Mouse (Mus musculus) right cerebral cortex, postnatal 4 days (tissue): ENCODE data around the gene Me3.
"Not testable (repeated sequence)": the region's sequence is repeated elsewhere in the genome, so short reads cannot be mapped to it uniquely, and the experiment has no call there.

ENCODE experiments used
- DNase-seq: peaks from one replicate; pipeline ENCODE4 v3.0.0-alpha.2; 2022

Me3 gene

DNA sequence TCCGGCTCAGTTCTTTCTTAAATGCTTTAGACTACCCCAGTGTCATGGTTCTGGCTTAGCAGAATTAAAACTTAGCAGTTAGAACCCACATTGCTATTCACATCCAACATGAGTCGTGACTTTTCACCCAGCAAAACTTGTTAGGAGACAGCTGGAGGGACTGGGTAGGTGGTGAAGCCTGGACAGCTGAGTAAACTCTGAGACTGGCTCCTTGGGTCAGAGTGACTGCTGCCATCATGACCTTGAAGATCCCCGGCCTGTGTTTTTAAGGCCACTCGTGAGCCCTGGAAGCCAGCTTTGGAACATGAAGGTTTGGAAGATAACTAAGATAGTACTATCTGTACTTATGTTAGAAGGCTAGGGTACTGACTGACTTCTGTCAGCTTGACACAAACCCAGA is 35.4 kb downstream of the Me3 start:
- no peak for DNase-seq

DNA sequence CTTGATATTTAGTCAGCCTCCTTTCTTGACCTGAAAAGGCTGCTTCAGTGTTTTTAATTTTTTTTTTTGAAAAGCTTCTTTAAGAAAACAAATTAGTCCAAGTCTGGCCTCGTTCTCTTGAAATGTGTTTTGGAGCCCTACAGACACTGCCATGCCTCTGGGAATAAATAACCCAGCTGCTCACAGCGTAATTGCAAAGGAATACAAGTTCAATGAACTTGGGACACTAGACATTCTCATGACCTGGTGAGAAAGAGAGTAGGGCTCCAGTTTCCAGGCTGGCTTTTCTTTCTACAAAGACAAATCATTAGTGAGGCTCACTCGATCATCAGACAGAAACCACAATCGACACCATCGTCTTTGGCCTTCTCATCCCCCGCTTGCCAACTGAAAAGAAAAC is 37.3 kb downstream of the Me3 start:
- DNase-seq = no peak

DNA sequence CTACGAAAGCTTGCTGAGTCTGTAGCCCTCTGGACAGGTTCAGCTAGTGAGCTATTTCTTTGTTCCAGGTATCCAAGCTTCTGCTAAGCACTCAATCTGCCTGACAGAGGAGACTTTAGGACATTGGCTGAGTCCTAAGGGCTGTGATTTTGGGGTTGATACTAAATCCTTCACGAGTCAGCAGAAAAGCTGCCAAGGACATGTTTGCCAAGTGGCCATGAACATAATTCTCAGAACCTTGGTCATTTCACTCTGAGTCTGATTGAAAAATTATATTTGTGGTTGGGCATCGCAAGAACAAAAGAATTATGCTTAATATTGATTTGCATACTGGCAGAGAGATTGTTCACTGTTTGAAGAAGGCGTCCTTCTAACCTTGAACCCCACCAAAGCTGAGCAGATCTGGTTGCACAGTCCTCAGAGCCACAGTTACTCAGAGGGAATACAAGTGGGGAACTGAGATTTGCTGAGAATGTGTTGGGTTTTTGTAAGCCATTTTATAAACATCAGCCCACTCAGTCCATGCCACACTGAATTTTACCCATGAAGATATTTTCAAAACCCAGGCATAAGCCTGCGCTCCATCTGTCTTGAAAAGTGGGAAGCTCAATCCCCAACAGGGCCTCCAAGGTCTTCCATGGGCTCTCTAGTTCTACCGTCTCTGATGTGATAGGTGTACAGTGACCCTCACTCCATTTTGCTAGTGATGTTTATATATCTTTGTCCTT is 39.1 kb downstream of the Me3 start:
- DNase-seq = no peak

DNA sequence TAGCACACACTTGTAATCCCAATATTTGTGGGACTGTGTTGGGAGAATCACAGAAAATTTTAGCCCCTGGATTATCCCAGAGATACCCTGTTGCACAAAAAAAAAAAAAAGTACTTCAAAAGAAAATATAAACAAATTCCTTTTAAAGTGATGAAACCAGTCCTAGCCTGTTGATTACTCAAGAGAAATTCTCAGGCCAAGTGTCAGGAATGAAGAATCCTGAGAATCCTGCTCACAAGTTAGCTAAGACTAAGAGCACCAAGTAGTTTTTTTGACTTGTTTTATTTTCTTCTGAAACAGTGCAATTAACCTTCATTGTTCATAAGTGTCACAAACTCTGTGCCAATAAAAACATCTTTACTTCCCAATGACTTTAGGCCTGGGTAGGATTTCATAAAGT is 44.0 kb downstream of the Me3 start:
- no peak for DNase-seq

DNA sequence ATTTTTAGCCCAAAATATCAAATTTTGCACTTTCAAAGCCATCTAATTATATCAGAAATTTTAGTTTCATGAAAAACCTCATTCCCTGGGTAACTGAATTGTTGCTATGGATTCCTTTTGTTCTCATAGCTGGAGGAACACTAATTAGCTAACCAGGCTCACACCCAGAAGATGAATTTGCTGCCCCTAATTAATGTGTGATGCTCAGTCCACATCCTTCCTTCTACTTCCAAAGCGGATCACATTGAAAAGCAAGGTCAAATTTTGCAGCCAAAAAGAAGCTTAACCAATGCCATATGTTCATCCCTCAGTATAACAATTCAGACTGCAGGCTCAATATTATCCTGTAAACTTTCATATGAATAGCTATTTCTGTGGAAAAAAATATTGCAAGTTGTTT is 45.7 kb downstream of the Me3 start:
- DNase-seq = no peak

DNA sequence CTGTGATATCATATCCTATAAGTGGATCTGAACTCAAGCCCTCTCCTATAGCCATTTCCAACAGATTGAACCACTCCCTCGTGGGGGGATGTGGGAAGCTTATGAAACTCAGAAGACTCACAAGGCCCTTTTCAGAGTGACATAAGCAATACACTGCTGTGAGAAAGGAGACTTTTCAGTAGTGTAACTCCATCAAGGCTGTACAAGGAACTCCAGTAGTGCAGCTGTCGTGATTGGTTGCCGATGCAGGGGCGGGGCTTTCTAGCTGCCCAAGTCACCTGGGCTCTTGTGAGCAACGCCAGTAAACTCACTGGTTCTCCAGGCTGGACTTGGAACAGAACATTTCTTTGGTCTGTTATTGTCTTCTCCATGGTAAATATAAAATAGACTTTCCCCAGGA is 46.5 kb downstream of the Me3 start:
- DNase-seq = no peak

DNA sequence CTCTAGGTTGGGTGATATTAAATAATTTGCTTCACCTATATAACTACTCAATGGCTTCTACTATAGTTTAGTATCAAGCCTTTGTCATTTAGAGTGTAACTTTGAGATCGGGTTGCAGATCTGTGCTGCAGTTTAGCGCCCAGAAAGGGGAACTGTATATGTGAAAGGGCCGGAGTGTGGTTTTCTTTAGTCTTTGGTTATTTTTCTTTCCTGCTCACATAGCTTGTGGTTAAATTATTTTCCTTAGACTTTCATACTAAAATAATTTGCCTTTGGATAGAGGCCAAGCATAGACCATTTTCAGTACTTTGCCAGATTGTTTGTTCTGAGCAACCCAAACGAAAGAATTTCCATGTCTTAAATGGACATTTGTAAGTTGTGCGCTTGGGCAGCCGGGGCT is 46.9 kb downstream of the Me3 start:
- DNase-seq = no peak

DNA sequence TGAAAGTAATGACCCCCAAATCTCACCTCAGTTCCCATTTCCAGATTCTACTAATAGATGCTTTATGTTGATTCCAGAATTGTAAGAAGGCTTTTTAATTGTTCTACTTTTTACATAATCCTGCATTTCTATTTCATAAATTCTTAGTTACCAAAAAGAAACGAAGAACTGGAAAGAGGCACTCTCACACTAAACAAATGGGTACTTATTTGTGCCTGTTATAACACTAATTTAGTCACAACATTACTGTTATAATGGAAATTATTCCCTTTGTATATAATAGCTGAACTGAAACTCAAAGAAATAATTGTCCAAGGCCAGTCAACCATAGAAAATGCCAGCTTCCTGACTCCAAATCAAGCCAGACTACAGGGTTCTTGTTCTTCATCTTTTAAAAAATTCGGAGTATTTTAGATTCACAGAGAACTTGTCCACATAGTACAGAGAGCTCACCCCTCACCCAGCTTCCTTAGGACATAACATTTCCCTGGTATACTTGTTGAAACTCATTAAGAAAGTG is 47.5 kb downstream of the Me3 start:
- DNase-seq = no peak

DNA sequence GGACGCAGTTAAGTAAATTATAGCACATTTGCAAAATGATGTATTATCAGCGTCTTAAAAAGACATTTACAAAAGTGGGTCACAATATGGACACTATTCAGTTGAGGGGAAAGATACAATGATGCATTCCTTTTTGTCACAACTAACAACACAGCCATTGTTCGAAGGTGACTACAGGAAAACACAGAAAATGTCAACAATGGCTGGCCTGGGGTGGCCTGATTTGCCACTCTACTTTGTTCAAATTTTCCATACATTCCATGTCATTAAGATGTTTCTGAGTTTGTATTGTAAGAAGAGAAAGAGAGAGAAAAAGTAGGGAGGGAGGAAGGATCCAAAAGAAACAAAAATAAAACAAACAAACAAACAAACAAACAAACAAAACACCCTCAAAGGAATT is 48.7 kb downstream of the Me3 start:
- no peak for DNase-seq

DNA sequence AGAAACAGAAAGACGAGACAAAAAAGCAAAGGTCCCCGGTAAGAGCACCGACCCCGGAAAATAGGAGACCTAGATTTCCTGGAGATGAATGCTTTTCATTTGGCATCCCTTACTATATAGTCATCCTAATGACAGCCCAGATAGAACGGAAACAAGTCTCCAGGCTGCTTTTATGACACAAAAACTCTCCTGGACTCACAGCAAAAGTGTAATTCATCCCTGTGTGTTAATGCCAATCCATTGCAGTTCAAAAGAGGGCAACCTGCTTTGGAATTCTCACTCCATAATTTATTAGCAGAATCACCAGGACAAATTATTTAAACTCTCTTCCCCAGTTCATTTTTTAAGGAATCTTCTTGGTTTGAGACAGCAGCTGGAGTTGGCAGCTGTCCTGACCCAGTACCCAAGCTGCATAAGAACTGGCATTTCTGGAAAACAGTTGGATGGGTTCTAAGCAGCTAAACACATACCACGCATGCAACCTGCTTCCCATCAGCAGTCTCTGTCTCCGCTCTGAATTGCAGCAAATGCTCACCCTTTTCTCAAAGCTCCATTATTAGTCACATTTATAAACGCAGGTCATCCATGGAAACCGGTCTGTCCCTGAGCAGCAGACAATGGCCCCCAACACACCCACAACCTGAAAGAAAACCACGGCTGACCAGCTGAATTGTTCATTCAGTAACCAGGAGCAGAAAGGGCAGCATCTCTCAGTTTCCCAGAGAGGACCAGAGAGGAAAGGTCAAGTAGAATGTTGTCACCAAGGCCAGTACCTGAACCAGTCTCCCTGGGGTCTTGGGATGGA is 49.7 kb downstream of the Me3 start:
- no peak for DNase-seq

DNA sequence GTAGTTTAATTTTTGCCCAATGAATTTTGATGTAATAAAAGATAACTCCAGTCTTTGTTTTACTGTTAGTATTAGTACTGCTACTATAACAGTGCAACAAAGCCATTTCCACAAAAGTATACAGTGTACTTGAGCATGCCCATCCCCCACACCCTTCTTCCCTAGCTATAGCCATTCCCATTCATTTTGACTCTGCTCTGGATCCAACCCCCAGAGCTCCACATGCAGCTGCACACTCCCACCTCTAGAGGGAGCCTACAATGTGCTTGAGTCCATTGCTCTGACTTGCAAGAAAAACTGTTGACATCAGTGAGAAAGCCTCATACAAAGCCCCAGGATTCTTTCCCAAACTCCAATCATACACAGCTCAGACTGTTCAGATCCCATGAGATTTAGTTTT is 66.0 kb downstream of the Me3 start:
- DNase-seq = no peak

DNA sequence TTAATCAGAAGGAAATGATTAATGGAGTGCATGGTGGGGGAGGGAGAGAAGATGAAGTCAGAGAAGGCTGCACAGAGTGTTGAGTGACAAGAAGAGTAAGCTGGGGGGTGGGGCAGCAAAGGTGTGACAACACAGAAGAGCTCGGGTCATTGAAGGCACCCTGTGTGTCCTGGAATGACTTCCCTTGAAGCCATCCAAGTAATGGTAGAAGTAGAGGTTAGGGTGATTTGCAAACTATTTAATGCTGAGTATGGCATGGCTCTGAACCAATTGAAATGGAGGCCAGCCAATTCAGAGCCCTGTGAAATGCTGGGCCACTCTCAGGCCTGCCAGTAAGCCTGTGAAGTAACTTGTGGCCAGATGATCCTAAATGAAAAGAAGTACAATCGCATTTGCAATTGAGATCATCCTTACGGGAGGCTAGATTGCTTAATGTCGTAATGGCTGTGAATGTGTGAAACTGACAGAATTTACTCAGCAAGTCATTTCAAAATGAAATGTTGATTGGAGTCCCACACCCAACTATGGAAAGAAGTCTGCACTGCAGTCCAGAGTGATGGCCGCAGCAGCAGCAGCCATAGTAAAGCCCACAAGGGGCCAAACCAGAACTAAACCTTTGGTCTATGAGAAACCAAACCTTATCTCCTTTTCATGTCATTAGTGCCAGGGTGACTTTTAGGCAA is 67.6 kb downstream of the Me3 start:
- DNase-seq = no peak

DNA sequence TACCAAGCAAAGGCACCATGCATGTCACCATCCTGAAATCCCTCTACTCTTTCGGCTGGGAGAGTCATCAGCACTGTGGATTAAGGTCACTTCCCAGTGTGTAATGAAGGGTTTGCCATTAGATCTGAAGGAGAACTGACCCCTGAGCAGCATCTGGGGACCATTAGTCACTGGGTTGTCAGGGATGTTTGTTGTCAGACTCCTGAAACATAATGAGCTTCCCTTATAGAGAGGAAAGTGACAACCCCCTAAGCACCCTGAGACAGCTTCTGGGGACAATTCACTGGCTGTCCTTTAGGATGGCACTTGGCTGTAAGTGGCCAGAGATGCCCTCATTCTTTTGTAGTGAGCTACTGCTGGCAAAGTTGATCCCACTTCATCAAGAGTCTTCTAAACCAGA is 68.3 kb downstream of the Me3 start:
- no peak for DNase-seq

DNA sequence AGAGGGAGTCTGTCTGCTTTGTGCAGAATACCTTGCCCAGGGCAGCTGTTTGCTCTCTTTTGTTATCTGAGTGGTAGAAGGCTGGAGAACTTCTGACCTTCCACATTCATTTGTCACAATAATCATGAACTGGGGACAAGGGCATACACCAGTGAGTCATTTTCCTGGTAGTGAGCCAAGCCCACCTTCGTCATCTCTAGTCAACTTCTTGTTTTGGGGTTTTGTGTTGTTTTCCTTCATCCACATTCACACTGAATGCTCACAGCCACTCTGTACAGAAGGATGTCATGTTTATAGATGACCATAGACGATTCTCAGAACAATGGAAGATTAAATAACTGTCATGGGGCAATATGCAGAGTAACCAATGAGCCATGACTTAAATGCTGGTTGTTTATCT is 78.6 kb downstream of the Me3 start:
- no peak for DNase-seq

DNA sequence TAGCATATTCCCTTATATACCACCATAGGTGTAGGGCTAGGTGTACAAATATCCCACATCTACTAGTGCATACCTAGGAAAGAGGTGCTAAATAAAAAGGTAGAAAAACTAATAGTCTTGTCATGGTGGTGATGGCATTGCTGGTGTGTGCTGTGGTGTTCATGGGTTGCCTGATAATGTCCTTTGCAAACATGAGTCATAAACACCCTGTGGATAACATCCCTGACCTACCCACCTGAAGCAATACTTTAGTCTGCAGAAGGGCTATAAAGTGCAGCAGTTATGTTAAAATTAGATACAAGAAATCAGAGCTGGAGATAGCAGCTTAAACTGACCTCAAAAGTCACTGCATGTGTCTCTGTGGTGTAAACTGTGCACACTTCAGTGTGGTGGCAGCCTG is 80.9 kb downstream of the Me3 start:
- DNase-seq = no peak

DNA sequence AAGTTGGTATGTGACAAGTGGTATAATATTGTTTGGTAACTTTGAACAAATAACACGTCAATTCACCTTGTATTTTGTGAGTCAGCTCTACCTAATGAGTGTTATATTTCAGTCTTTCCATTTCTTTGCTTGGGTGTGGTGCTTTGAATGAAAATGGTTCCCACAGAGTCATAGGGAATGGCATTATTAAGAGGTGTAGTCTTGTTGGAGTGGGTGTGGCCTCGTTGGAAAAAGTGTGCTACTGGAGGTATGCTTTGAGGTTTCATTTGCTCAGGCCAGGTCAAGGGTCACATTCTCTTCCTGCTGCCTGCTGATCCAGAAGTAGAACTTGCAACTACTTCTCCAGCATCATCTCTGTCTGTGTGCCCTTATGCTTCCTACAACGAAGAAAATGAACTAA is 84.0 kb downstream of the Me3 start:
- no peak for DNase-seq

DNA sequence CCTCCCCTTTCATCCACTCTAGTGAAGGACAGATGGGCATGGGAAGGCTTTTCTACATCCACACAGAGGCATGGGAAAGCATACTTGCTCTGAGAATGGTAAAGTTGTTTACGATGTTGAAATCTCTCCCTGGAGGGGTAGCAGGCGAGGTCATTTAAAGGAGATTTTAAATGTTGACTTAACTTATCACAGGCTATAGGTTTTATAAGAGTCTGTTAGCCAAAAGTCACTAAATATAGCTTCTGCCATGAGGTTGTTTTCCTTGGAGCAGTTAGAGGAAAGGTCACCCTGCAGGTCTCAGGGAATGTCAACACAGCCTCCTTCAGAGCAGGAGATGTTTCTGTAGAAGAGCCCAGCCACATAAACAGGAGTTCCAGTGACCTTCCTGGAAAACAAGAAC is 85.3 kb downstream of the Me3 start:
- no peak for DNase-seq

DNA sequence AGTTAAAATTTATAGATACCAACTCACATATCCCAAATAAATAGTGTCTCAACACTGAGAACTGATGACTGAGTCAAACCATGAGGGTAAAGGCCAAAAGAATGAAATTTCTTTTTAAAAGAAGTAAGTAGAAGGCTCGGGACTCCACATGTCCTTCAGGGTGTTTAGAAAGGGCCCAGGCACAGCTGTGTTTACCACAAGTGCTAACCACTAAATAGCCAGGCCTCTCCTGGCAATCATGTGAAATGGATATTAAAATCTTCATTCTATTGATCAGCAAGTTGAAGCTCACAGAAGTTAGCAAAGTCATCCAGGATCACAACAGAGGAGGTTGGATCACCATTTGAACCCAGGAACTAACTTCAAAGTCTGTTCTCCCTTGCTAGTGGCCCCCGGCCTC is 86.1 kb downstream of the Me3 start:
- no peak for DNase-seq

DNA sequence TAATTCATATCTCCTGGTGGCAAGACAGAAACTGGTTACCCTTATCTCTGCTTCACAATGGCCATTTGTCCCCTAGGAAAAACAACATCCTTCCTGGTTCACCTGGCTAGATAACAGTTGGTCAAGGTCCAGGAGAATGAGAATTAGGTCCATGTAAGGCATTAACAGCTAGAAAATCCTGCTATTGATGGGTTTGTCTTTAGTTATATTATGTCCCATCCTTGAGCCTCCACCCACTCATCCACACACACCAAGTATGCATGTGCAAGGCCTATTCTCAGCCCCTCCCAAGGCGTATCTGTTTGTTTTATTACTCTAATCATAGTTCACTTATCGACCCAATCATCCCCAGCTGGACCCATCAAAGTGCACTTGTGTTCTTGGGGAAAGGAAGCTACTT is 88.1 kb downstream of the Me3 start:
- no peak for DNase-seq

DNA sequence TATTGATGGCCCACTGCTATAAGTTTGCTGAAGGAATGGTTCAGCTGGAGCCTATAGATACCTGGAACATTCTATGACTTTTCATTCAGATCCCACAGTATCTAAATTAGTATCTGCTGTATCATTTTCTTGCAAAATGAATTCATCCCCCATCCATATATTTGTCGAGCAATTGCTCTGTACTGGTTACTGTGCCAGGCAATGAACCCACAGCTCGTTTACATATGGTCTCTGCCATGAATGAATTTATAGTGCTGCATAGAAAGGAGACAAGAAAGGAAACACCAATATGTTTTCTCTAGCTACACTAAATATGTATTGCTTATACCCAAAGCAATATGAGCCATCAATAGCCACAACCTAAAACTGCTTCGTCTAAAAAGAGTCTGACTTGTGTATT is 94.5 kb downstream of the Me3 start:
- no peak for DNase-seq

DNA sequence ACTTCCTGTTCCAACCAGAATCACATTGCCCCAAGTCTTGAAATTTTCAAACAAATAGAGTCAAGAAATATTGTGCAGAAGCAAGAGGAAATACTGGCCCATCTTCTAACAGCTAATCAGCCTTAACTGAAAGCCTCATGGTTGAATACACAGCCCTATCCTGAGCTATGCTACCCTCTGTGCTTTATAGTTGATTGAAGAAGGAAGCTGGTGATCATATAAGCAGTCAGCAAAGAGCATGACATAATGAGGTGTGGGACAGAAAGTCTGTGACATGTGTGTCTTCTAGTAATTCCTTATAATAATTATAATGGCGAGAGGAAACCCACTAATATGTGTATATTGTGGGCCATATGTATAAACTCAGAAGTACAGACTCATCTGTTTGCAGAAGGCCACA is 95.4 kb downstream of the Me3 start:
- DNase-seq = no peak

DNA sequence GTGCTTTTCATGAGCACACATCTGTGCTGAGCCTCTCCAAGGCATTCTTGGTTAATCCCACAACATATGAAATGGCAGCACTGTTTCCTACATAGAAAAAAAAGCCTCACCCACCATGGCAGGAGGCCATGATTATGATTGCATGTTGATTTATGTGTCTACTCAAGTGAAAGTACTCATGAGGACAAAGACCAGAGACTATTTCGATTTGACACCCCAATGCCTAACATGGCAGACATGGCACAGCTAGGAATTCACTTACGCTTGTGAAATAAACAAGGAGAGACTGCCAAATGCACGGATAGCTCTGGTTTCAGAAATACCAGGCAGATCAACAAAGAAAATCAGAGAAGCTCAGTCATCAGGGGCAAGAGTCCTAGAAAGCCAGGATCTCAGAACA is 96.2 kb downstream of the Me3 start:
- DNase-seq = no peak

DNA sequence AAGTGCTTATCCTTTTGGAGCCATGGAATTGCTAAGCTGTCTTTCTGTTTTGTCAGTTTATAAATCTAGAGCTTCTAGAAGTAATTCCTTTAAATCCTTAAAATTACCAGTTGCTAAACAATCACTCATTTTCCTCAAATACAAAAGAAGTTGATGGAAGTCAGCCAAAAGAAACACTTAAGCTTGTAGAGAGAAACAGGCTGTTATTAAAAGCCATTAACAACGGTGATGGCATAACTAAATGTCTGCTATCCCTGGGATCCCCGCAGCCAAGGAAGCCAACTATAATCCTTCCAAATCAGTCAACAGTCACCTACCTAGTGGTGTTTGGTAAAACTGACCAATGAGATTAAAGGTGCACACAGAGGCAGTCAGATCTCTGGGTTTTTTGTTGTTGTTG is 98.3 kb downstream of the Me3 start:
- DNase-seq = no peak

DNA sequence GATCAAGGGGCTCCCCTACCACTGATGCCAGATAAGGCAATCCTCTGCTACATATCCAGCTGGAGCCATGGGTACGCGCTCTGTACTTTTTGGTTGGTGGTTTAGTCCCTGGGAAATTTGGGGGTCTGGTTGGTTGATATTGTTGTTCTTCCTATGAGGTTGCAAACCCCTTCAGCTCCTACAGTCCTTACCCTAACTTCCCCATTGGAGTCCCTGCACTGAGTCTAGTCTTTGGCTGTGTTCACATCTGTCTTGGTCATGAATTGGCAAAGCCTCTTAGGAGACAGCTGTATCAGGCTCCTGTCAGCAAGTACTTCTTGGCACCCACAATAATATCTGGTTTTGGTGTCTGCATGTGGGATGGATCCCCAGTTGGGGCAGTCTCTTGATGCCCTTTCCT is 98.9 kb downstream of the Me3 start:
- not testable (repeated sequence) for DNase-seq
